Mouse (Mus musculus) fibroblast of lung, adult 2 months (primary cell): ENCODE measurements around the gene Ryk.
"Not testable (repeated sequence)": the region's sequence is repeated elsewhere in the genome, so short reads cannot be mapped to it uniquely, and the experiment has no call there.

Source experiments
- DNase-seq: peaks from one replicate; pipeline ENCODE4 v3.0.0-alpha.2; 2011; ENCODE audit warnings: low read depth

Ryk gene

DNA sequence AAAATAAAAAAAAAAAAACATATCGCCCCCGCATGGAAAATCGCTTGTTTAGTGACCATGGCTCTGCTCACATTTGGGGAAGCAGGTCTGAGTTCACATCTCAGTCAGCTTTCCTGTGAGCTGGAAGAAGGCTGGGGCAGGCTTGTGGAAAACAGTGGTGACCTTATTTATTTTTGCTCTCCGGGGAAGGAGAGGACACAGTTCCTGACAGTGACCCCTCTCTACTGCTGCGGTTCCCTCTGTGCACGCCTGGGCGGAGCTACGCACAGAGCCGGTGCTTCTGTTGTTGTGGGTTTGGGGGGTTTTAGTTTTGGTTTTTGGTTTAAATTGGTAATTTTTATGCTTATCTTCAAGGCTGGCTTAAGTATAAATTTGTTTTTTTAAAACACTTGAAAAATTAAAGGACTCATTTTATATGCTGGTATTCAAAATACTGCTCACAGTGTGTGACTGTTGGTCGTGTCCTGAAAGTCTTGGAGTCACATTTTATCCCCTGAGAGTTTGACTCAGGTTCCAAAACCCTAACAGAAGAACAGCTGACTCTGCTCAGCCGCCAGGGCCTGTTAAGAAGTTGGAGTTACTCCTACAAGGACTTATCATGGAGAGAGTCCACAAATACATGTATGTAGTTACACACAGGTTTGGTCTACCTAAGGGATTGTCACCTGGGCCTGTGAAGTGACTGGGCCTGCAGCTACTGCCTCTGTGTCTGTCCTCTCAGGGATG, 73.0 kb downstream of the Ryk start:
- DNase-seq, result no peak

DNA sequence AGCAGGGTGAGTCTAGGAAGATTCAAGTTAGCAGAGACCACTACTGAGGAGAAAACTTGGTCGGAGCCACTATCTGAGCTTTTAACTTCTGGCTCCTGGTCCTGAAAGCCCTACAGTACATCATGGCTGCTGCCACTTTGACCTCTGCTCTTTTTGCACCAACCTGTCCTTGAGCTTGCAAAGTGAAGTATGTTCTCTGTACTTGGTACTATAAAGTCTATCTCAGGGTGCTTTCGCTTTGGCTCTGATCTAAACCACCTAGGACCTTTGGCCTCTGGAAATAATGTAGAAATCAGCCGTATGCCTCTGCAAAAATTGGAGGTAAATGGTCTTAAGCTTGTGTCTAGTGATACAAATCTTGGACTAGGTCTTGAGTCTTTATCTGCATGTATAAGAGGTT, 76.8 kb downstream of the Ryk start:
- no peak for DNase-seq

DNA sequence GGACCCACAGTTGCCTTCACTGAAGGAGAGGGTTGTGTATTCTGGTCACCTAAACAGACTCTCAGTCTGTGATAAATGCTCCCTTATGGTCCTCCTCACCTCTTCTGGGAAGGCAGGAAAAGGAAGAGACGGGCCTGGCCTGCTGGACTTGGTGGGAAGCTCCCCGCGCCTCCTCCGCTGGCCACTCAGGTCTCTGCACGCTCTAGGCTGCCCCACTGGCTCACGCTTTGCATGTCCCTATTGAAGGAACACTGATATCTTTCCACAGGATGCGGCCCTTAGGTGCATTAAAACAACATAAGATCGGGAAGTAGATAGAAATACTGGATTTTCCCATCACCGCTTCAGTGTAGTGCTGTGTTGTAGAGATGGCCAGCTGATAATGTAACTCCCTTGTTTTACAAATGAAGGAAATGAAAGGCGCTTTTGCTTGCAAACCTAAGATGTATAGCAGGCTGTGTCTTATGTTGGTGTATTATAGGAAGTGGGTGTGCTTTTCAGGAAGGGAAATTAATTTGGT, 77.9 kb downstream of the Ryk start:
- no peak for DNase-seq

DNA sequence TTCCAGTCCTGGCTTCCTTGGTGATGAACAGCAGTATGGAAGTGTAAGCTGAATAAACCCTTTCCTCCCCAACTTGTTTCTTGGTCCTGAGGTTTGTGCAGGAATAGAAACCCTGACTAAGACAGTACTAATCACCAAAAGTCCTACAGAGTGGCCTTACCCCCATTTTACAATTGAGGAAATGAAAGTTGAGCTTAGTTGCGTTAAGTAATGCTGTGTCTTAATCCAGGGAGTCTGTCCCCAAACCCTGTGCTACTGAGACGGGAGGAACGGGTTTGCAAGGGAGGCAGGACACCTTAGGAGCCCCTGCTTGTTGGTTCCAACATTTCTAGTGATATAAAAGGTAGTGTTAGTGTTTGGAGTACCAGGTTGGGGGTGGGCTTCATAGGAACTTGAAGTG, 78.9 kb downstream of the Ryk start:
- DNase-seq, result not testable (repeated sequence)

DNA sequence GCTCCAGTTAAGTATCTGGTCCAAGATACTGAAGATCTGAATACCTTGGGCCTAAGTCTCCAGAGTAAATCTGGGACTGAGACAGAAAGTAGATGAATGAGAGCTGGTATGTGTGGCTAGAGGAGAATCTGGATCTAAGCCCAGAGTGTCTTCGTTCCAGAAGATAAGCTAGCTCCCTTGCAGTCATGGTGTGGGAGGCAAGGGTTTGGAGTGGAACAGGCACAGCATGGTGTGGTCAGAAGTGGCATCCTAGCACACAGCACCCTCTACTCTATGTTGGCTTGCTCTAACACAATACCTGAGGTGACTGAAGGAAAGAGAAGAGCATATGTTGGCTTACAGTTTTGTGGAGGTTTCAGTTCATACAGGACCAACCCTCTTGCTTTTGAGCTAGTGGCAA, 79.9 kb downstream of the Ryk start:
- no peak for DNase-seq

DNA sequence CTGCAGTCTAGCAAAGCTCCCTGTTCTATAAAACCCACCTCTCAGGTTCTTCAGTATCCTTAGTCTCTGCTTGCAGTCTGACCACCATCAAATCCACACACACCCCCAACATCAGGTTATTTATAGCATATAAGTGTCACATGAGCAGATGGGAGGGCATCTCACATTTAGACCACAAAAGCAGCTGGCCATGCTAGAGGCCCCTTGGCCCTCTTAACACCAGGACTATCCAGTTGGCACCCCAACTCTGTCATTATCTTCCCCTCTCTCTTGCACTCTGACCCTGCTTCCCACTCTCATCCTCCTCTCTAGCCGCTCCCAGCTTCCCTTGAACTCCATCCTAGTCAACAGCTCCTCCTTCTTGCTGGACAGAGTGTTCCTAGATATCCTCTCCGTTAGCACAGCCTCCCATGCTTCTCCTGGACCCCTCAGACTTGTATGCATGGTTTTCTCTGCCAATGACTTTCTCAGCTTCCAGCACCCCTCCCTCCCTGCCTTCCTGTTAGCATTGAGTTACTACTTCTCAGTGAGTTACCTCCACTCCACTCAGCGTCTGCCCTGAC, 80.7 kb downstream of the Ryk start:
- no peak for DNase-seq

DNA sequence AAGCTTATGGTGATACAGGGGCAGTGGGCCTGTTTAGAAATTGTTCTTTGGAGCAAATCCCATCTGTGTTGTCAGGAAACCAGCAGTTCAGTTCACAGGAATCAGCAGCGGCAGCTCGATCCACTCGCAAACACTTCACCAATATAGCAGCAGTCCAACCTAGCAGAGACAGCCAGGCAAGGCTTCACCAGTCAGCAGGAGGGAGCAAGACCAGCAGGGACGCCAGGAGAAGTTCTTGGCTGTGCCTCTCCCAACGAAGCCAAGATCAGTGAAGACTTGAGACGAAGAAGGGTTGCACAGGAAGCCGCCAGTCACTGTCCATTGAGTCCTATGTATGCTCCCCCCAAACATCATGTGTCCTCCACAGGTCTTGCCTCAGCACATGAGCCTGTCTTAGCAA, 81.4 kb downstream of the Ryk start:
- no peak for DNase-seq

DNA sequence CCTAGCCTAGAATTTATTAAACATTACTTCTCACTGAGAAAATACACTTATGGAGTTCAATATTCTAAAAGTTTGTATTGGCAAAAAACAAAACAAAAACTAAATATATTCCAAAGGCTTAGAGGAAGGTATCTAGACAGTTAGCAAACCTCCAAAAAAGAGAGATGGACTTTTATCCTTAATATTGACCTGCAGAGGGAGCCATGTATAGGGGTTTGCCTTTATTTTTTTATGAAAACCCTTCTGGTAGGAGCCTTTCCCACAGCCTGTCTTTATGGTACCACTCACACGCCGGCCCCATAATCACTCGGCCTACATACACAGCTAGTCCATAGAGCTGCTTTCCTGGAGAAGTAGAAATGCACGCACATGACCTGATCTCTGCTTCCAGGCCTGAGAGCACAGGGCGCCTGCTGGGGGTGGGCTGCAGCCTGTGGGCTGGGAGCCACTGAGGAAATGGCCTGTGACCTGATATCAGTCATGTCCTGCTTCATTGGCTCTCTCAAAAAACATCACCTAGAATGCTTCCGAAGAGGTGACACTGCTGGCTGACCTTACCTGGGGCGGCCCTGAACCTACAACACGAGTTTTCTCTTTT, 82.9 kb downstream of the Ryk start:
- no peak for DNase-seq

DNA sequence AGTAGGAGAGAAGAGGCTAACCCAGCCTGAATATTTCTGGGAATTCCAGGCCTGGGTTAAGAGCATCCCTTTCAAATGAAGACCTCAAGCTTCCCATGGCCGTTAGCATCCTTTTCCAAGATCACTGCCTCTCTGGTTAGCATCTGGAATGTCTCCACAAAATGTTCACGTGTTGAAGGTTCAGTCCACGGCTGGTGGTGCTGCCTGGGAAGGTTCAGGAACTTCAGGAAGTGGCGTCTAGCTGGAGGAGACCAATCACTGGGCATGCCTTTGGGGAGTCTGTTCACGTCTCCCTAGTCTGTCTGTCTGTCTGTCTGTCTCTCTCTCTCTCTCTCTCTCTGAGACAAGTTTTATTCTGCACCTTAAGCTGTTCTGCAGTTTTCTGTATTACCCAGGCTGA, 84.8 kb downstream of the Ryk start:
- no peak for DNase-seq

DNA sequence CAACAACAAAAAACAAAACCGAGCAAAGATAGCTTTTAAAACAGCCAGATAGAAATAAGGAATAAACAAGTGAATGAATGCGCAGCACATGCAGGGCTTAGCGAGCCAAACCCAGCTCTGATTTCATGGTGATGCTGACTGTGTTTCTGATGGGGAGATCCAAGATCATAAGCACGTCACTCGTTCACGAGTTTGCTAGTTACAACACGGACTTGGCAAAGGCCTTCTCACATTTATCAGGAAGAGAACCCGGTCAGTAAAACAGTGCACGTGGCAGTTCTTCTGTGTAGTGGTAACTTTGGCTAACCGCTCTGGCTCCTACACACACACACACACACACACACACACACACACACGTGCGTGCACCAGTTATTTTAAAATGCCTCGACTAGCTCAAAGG, 87.1 kb downstream of the Ryk start:
- DNase-seq, result peak; percentile 23

DNA sequence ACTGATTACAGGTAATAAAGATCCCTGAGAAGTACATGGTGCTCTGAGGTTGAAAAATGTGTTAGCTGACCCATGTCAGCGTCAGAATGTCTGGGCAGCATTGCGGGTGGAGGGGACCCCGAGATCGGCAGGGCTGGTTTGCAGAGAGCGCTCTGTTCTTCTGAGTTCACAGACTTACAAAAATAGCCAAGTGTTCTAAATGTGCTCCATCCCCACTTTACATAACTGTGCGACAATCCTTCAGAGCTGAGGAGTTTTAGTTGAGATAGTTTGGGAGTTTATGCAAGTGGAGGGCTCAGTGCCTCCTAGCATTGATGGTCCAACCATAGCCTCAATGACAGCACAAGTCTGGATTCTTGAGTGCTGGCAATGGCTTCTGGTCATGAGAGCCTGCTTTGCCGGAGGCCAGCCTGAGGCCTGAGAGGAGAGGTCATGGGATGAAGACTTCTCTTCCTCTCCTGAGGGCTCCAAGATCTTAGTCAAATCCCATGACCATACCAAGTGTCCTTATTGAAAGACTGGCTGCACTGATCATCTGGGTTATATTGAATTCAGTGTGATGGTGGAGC, 88.2 kb downstream of the Ryk start:
- DNase-seq, result no peak

DNA sequence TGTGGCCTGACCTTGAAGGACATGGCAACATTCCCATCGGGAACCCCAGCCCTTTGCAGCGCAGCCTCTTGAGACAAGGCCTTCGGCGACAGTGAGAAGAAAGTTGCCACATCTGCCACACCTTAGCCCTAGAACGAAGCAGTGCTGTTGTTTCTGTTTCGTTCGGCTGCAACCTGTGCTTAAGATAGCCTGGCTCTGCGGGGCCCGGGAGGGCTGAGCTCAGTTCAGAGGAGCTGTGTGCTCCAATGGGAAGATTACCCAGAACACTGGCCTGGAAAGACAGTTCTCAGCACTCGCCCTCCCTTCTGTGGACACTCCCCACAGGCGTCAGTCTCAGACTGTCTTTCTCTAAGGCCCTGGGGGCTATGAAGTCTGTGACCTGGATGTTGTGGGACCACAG, 89.1 kb downstream of the Ryk start:
- DNase-seq, result no peak

DNA sequence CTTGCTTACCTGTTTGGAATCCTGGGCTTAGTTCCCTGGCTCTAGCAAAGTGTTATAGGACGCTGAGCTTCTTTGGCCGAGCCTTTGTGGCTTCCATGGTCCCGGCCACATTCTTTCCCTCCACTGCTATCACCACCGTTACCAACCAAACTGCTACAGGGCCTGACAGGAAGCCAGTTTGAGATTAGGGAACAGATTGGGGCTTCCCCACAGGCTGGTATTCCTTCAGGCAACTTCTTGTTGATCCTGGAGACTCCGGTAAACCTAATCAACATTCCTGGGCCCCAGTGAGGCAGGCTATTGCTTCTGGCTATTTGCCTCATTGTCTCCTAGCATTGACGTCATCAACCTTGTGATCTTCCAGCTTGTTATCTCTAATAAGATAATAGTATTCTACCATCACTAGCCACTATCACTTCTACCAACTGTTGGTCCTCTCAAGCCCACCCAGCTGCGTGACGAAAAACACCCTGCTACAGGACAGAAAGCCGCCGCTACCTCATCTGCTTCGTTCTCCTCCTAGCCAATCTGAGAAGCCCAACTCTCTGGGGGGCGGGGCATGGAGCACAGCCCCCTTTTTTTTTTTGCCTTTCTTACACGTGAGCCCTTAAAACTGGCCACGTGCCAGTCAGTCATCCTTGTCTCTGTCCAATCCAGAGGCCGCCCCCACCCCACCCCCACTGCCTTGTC, 90.1 kb downstream of the Ryk start:
- no peak for DNase-seq

DNA sequence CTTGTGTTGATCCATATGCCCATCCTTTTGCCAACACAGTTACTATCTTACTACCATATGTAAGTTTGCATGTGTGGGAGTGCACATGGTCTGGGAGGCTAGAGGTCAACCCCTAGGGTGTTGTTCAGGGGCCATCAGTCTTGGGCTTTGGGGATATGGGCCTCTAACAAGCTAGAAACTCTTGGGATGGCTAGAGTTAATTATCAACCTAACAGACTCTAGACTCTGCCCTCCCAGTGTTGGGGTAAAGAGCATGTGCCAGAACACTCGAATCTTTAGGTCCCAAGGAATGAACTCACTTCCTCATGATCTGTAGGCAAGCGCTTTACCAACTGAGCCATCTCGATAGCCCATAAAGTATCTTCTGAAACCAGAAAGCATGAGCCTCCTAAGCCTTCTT, 91.4 kb downstream of the Ryk start:
- DNase-seq, result no peak

DNA sequence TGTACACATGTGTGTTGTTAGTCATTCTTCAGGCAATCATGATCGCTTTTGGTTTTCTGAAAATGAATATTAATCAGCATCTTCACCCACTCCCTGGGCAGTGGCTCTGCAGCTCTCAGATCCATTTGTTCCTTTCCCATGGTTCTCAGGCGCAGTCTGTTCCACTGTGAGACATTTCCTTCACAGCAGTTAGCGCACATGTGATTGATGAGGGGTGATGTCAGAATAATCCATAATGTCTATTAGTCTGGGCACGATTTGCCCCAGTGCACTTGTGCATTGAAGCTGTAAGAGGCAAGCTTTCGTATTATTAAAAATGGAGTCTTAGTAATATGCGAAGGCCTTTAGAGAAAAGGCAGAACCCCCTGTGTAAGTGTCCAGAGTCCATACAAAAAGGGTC, 95.1 kb downstream of the Ryk start:
- no peak for DNase-seq

DNA sequence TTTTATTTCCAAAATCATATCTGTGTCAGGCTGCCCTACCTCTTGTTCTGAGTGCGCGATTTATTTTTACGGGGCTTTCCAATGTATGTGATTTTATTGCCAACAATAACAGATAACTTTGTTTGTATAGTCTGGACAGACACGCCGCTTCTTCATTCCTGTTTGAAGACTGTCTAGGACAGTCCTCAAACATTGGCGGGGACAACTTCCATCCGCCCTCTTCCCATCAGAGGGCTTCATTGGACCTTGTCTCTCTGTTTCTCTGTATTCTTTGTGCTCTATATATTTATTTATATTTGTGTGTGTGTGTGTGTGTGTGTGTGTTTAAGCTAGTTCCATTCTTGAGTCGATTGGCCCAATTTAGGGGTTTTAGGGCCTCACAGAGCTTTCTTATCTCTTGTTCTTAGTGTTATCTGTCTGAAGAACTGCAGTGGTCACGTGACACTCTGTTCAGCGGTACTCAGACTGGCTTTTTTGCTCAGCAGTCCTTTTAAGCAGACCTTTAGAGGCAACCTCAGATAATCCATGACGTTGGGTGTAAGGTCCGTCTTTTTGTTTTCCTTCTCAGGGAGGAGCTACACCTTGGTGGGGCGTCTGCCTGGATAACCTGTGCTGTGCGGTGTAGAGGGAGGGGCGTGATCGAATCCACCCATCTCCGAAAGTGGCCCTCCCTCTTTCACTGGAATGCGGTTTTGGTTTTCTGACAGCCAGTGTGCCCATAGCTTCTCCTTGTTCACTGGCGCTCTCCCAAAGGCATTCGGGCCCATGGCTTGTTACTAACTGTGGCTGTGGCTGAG, 99.4 kb downstream of the Ryk start:
- no peak for DNase-seq

DNA sequence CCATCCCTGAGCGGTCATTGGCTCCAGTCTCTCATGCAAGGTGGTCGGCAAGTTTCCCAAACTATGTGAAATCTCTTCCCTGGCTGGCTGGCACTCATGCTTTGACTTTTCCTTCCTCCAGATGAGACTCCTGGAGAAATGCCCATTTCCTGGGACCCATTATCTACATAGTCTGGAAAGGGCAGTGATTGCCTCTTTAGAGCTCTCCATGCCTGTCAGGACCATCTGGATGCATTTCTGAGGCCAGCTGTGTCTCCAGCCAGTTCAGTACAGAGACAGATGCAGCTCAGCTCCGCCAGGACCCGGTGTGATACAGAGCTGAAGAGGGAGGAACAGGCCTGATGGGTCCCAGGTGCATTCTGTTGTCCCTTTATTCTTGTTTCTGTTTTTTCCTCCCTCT, 107.5 kb downstream of the Ryk start:
- no peak for DNase-seq

DNA sequence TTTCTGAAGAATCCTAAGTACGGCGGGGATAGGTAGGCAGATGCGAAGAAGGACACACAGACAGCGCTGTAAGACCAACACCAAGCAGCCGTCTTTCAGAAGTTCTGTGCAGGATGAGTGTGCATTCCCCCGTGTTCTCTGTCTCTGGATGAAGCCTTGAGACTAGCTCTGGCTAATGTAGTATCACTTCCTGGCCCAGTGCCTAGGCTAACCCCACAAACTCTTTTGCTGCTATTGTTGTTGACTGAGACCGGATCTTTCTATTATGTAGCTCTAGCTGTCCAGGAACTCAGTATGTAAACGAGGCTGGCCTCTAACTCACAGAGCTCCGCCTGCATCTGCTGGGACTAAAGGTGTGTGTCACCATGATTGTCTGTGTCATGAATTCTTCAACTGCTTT, 110.2 kb downstream of the Ryk start:
- no peak for DNase-seq

DNA sequence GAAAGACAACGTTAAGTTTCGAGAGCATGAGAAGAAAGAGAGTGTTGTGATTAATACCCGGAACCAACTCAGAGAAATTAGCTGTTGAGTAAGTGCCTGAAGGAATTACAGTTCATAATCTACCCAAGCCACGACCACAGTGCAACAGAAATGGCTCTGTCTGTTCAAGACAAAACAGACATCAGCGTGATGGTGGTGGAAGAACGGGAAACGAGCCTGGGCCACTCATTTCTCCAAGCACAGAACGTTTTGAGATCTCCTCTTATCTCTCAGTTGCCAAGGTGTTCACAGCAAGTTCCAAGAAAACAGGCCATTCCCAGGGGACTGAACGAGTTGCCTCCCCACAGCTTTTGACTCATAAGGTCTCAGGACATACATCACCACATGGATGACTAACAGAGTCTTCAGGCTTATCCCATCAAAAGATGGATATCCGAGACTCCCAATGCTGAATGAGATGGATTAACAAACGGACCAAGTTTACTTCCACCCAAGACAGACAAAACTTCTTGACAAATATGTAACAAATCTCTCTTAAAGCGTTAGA, 111.8 kb downstream of the Ryk start:
- DNase-seq, result peak; percentile 5

DNA sequence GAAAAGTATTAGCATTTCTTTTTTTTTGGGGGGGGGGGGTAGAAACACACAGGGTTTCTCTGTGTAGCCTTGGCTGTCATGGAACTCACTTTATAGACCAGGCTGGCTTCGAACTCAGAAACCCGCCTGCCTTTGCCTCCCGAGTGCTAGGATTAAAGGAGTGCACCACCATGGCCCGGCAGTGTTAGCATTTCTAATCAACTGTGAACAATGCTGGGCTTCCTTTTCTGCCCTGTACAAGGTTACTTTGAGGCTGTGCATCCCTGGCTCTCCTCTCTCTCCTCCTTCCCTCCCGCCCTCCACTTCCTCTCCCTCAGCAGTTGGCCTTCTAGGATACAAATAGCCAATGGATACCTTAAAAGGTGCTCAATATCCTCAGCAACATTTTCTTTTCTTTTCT, 114.0 kb downstream of the Ryk start:
- no peak for DNase-seq
